Mouse (Mus musculus) cerebellum, adult 2 months (tissue): Measurements from ENCODE around the gene St6galnac3. TPM values are rescaled to one million over a fixed set of nuclear protein-coding genes. Genes with fewer than 3 reads are reported as not detected.

Experiments used
- DNase-seq, 2 experiments: peaks; one replicate each; pipeline ENCODE4 v3.0.0; 2021
- H3K27ac ChIP-seq: fragments of 200-500 bp; 2 replicates; pipeline ENCODE4 v1.5.1; 2012; ENCODE audit warnings: low read length, control low read depth, inconsistent platforms; ENCODE audit not compliant: insufficient read depth
- H3K27me3 ChIP-seq: fragments of 200-500 bp; 2 replicates; pipeline ENCODE4 v1.6.1; 2012; ENCODE audit warnings: inconsistent platforms, mild to moderate bottlenecking, low read length, moderate library complexity; ENCODE audit not compliant: control insufficient read depth, insufficient read depth
- H3K4me1 ChIP-seq: fragments of 200-500 bp; 2 replicates; pipeline ENCODE4 v1.6.1; 2011; ENCODE audit warnings: low read length; ENCODE audit not compliant: control insufficient read depth, insufficient read depth
- H3K4me3 ChIP-seq: fragments of 200-500 bp; replicated peaks from 2 replicates; pipeline ENCODE3; 2011; ENCODE audit warnings: mild to moderate bottlenecking, low read depth, low read length, control low read depth; ENCODE audit not compliant: insufficient read depth
- CTCF ChIP-seq: fragments of 200-500 bp; IDR thresholded peaks from 2 replicates; pipeline ENCODE4 v1.5.1; 2011; ENCODE audit warnings: low read depth, mild to moderate bottlenecking, control low read depth, low read length, moderate library complexity, borderline replicate concordance; ENCODE audit not compliant: insufficient read depth
- POLR2A ChIP-seq: fragments of 200-500 bp; IDR thresholded peaks from 2 replicates; pipeline ENCODE4 v1.6.1; 2011; ENCODE audit warnings: low read length, control low read depth, borderline replicate concordance; ENCODE audit not compliant: insufficient read depth
- WGBS: fragments of 180-500 bp; shearing (Covaris S2); methylation state at CpG from one replicate; pipeline ENCODE4 v1.1.7; 2018; 5-methylcytosine and 5-hydroxymethylcytosine counted together
- polyA plus RNA-seq: library from polyadenylated mRNA; depleted of rRNA; stranded (reverse); fragments of >200 nt; gene quantifications from 2 replicates; pipeline ENCODE4 v1.2.3, GENCODE M21; 2012

Gene St6galnac3
- polyA plus RNA-seq, 1 experiment = 14.6 TPM

DNA sequence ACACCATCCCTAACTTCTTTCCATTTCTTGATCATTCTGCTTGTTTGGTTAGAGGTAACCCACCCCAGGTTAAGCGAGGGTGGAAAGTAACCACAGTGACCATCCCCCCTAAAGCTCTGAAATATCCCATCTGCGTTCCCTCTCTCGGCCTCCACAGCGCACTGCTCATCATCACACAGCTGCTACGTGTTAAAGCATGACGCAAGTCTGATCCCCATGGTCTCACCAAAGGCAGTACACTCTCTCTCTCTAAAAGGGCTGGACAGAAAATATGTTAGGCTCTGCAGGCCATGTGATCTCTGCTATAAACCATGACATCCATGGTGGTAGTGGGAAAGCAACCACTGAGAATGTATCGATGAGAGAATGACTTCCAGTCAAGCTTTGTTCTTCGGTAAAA is 14.4 kb upstream of the St6galnac3 start:
- Histone ChIP-seq H3K4me1 (no peaks in the 10 kb centered on the region), H3K27ac (no peak overlapping the region), H3K27me3 (no peaks in the 10 kb centered on the region), H3K4me3 (no peak overlapping the region)
- WGBS = 85% methylated on average over 8 of the region's 8 CpGs
- TF ChIP-seq CTCF (no peak), POLR2A (no peak)
- DNase-seq = no peak

GRCm38 (mm10) chr3:153738421-153738820 is 13.4 kb upstream of the St6galnac3 start:
- WGBS = 59% methylated on average over 10 of the region's 10 CpGs
- H3K27ac ChIP-seq = no peak overlapping the region
- no peak for DNase-seq
- no peaks in the 10 kb centered on the region for H3K27me3 ChIP-seq
- no peak for TF ChIP-seq CTCF
- H3K4me1 ChIP-seq = no peaks in the 10 kb centered on the region
- H3K4me3 ChIP-seq = no peak overlapping the region

DNA sequence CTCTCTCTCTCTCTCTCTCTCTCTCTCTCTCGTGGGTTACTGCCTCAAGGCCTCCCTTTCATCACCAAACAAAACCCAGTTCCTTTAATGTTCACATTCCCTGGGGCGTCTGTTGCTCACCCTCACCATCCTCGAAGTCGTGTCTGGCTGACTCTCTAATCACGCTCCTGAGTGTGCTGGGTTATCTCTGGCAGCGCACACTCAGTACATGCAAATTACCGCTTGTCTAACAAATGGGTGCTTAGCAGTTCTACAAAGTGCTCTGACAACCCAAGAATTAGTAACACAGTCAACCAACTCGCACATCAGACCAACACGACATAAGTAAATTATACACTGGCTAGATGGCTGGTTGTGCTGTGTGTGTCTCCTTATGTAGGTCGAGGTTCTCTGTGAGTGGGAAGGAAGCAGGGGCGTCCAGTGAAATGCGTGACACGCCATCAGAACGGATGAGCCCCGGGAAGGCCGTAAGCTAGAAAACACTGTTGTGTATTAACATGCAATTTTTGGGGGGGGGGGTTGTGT is 11.8 kb upstream of the St6galnac3 start:
- no peaks in the 10 kb centered on the region for H3K27me3 ChIP-seq
- TF ChIP-seq CTCF (no peak), POLR2A (no peak)
- DNase-seq = no peak
- H3K4me3 ChIP-seq = no peak overlapping the region
- H3K4me1 ChIP-seq = no peaks in the 10 kb centered on the region
- no peak overlapping the region for H3K27ac ChIP-seq
- 87% methylated on average over 16 of the region's 16 CpGs for WGBS

GRCm38 (mm10) chr3:153735796-153736549 is 11.0 kb upstream of the St6galnac3 start:
- Histone ChIP-seq H3K4me1 (no peaks in the 10 kb centered on the region), H3K27me3 (no peaks in the 10 kb centered on the region), H3K4me3 (no peak overlapping the region), H3K27ac (no peak overlapping the region)
- WGBS = 75% methylated on average over 13 of the region's 13 CpGs
- DNase-seq = no peak
- TF ChIP-seq POLR2A (no peak), CTCF (no peak)

DNA sequence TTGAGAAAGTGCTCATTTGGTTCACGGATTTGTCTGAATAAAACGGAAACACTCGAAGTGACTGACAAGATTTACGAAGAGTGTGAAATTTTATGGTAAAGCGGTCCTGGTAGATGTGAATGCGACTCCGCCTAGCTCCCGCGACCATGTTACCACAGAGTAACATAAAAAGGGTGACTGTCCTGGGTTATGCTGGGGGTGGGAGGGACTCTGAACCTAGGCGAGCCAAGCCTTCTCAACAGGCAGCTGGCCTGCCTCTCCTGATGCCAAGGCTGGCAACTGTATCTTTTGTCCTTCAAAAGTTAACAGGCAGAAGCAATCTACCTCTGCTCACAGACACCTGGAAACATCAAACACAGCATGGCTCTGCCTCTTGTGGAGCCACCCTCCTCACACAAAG is 9.8 kb upstream of the St6galnac3 start:
- Histone ChIP-seq H3K4me1 (no peaks in the 10 kb centered on the region), H3K4me3 (no peak overlapping the region), H3K27ac (no peak overlapping the region), H3K27me3 (no peaks in the 10 kb centered on the region)
- no peak for TF ChIP-seq POLR2A
- TF ChIP-seq CTCF = no peak
- no peak for DNase-seq
- WGBS = 55% methylated on average over 10 of the region's 10 CpGs

DNA sequence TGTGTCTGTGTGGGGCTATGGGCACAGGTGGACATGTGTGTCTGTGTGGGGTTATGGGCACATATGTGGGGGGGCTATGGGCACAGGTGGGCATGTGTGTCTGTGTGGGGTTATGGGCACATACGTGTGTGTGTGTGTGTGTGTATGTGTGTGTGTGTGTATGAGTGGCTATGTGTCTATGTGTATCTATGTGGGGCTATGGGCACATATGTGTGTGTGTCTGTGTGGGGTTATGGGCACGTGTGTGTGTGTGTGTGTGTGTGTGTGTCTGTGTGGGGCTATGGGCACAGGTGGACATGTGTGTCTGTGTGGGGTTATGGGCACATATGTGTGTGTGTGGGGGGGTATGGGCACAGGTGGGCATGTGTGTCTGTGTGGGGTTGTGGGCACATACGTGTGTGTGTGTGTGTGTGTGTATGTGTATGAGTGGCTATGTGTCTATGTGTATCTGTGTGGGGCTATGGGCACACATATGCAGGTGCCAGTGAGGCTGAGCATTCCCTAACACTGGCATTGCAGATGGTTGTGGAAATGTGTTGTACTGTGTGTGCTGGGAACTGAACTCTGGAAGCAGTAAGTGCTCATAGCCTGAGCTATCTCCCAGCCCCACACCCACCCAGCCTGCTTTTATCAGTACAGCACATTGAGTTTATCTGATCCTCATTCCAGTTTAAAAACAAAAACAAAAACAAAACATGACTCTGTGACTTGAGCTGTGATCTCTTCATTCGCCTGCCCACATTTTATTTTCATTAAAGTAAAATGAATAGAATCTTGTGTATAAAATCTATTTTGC is 8.6 kb upstream of the St6galnac3 start:
- no peak overlapping the region for H3K27ac ChIP-seq
- WGBS = 96% methylated on average over 4 of the region's 4 CpGs
- no peaks in the 10 kb centered on the region for H3K27me3 ChIP-seq
- no peaks in the 10 kb centered on the region for H3K4me1 ChIP-seq
- TF ChIP-seq POLR2A (no peak), CTCF (no peak)
- DNase-seq = no peak
- H3K4me3 ChIP-seq = no peak overlapping the region

- no peak for DNase-seq
- Histone ChIP-seq H3K27me3 (no peaks in the 10 kb centered on the region), H3K4me1 (no peaks in the 10 kb centered on the region), H3K27ac (no peak overlapping the region), H3K4me3 (no peak overlapping the region)
- WGBS = 65% methylated on average over 6 of the region's 6 CpGs
- no peak for TF ChIP-seq POLR2A
- no peak for TF ChIP-seq CTCF
These were observed 7.8 kb upstream of the St6galnac3 start for GRCm38 (mm10) chr3:153732749-153733148.

- TF ChIP-seq POLR2A (no peak), CTCF (no peak)
- Histone ChIP-seq H3K27ac (no peak overlapping the region), H3K27me3 (no peaks in the 10 kb centered on the region), H3K4me3 (no peak overlapping the region), H3K4me1 (no peaks in the 10 kb centered on the region)
- WGBS = 57% methylated on average over 6 of the region's 6 CpGs
- DNase-seq = no peak
These were observed 7.1 kb upstream of the St6galnac3 start for GRCm38 (mm10) chr3:153732035-153732434.
